Mouse (Mus musculus): ENCODE results near the gene Pax5.

GRCm38 (mm10) chr4:44668574-44668973 is 41.7 kb downstream of the Pax5 start:
- TF ChIP-seq CTCF (IDR thresholded peaks at IDR 0.05) (no peak), EP300 (IDR thresholded peaks at IDR 0.05) (no peak)
